In genomic region chr1:160460346-160460745, GRCm38 (mm10) we compare ENCODE assay signal across 28 mouse cellular contexts.
"Had no signal": no experiment of that assay in that cellular context is flagged by ENCODE, and none has a peak within 500 bp of the region (broad histone marks: within the 10 kb centered on the region; RNA-seq: fewer than 3 reads in every experiment).

No protein-coding gene starts in this region.

- H3K27me3 ChIP-seq: embryonic facial prominence, embryonic 12.5 days; embryonic facial prominence, embryonic 13.5 days; embryonic facial prominence, embryonic 15.5 days; forebrain, embryonic 12.5 days; forebrain, embryonic 13.5 days; forebrain, embryonic 15.5 days had no signal

- H3K9me3 ChIP-seq: embryonic facial prominence, embryonic 10.5 days; embryonic facial prominence, embryonic 12.5 days; embryonic facial prominence, embryonic 13.5 days; embryonic facial prominence, embryonic 15.5 days; forebrain, embryonic 10.5 days; forebrain, embryonic 12.5 days; forebrain, embryonic 13.5 days; forebrain, embryonic 15.5 days had no signal

- H3K4me3 ChIP-seq: embryonic facial prominence, embryonic 10.5 days; embryonic facial prominence, embryonic 12.5 days; embryonic facial prominence, embryonic 13.5 days; embryonic facial prominence, embryonic 15.5 days; erythroblast, embryonic 14.5 days; forebrain, embryonic 10.5 days; forebrain, embryonic 12.5 days; forebrain, embryonic 13.5 days; forebrain, embryonic 15.5 days; gastrocnemius, adult 2 months; heart, adult 2 months had no signal

- H3K36me3 ChIP-seq: embryonic facial prominence, embryonic 10.5 days; embryonic facial prominence, embryonic 12.5 days; embryonic facial prominence, embryonic 13.5 days; embryonic facial prominence, embryonic 15.5 days; forebrain, embryonic 10.5 days; forebrain, embryonic 12.5 days; forebrain, embryonic 15.5 days had no signal

- H3K4me2 ChIP-seq: embryonic facial prominence, embryonic 12.5 days; embryonic facial prominence, embryonic 13.5 days; embryonic facial prominence, embryonic 15.5 days; forebrain, embryonic 12.5 days; forebrain, embryonic 13.5 days; forebrain, embryonic 15.5 days had no signal

- H3K4me1 ChIP-seq: embryonic facial prominence, embryonic 10.5 days; embryonic facial prominence, embryonic 12.5 days; embryonic facial prominence, embryonic 13.5 days; embryonic facial prominence, embryonic 15.5 days; forebrain, embryonic 10.5 days; forebrain, embryonic 12.5 days; forebrain, embryonic 13.5 days; forebrain, embryonic 15.5 days had no signal

- H3K27ac ChIP-seq: embryonic facial prominence, embryonic 10.5 days; embryonic facial prominence, embryonic 12.5 days; embryonic facial prominence, embryonic 13.5 days; embryonic facial prominence, embryonic 15.5 days; forebrain, embryonic 10.5 days; forebrain, embryonic 12.5 days; forebrain, embryonic 13.5 days; forebrain, embryonic 15.5 days; gastrocnemius, adult 2 months; heart, adult 2 months had no signal

- ATAC-seq: forebrain, embryonic 13.5 days; forebrain, embryonic 14.5 days; forebrain, embryonic 15.5 days; forebrain, embryonic 16.5 days; forebrain, postnatal 0 days had no signal

- DNase-seq: cerebellum, adult 8-10 months; cerebellum, adult 9-10 months; cerebellum, adult 9-11 months; cerebellum, postnatal 10 days; cerebellum, postnatal 14 days; cerebellum, postnatal 25 days; cerebellum, postnatal 36 days; embryo, embryonic 11 days; forebrain, postnatal 0 days; gastrocnemius, adult 2 months; gastrocnemius, postnatal 10 days; gastrocnemius, postnatal 14 days; gastrocnemius, postnatal 25 days; gastrocnemius, postnatal 36 days; heart, adult 11 months; heart, adult 18-20 months; heart, adult 2 months had no signal

- H3K9ac ChIP-seq: embryonic facial prominence, embryonic 12.5 days; embryonic facial prominence, embryonic 13.5 days; embryonic facial prominence, embryonic 15.5 days; forebrain, embryonic 12.5 days; forebrain, embryonic 13.5 days; forebrain, embryonic 15.5 days; forebrain, postnatal 0 days had no signal
